Mouse (Mus musculus) heart, embryonic 14.5 days (tissue): ENCODE results near the gene Rac2. TPM values are rescaled to one million over a fixed set of nuclear protein-coding genes. Genes with fewer than 3 reads are reported as not detected.
A peak's percentile ranks its signal among the peaks of the same experiment; 100 is the strongest.

Experiments used
- ATAC-seq: fragments of 200-750 bp; cut with Nextera tagmentation; 2 replicates; pipeline ENCODE4 v1.8.0; 2017; ENCODE audit warnings: low read depth, moderate TSS enrichment; ENCODE audit not compliant: insufficient number of reproducible peaks, insufficient read depth, low FRiP score
- H3K27ac ChIP-seq, 2 experiments: fragments of 200-500 bp in 1 of 2; fragments of 300-500 bp in 1 of 2; sonication (generic) in 1 of 2; replicated peaks in 1 of 2; 2 replicates each; pipeline ENCODE4 v1.5.1; 2012 to 2014; ENCODE audit warnings: low read depth in 2 of 2, low read length in 2 of 2, control low read depth in 1 of 2, mild to moderate bottlenecking in 1 of 2, mixed read lengths in 1 of 2; ENCODE audit not compliant: control insufficient read depth in 1 of 2, insufficient read depth in 1 of 2
- H3K27me3 ChIP-seq: fragments of 300-500 bp; sonication (generic); 2 replicates; pipeline ENCODE4 v1.6.1; 2014; ENCODE audit warnings: mild to moderate bottlenecking, low read length, control low read depth; ENCODE audit not compliant: control insufficient read depth, insufficient read depth
- H3K36me3 ChIP-seq: fragments of 300-500 bp; sonication (generic); 2 replicates; pipeline ENCODE4 v1.6.1; 2014; ENCODE audit warnings: mild to moderate bottlenecking, control low read depth, low read length, mixed read lengths; ENCODE audit not compliant: control insufficient read depth, insufficient read depth
- H3K4me1 ChIP-seq, 2 experiments: fragments of 200-500 bp in 1 of 2; fragments of 300-500 bp in 1 of 2; sonication (generic) in 1 of 2; 2 replicates each; pipeline ENCODE4 v1.6.1; 2012 to 2014; ENCODE audit warnings: low read length in 2 of 2, control low read depth in 1 of 2, mixed read lengths in 1 of 2; ENCODE audit not compliant: control insufficient read depth in 2 of 2, insufficient read depth in 2 of 2
- H3K4me2 ChIP-seq: fragments of 300-500 bp; sonication (generic); 2 replicates; pipeline ENCODE4 v1.6.1; 2014; ENCODE audit warnings: mild to moderate bottlenecking, low read length
- H3K4me3 ChIP-seq, 2 experiments: fragments of 200-500 bp in 1 of 2; fragments of 300-500 bp in 1 of 2; sonication (generic) in 1 of 2; 2 replicates each; pipeline ENCODE4 v1.5.1; 2012 to 2014; ENCODE audit warnings: low read length in 2 of 2, mild to moderate bottlenecking in 2 of 2, control low read depth in 1 of 2, low read depth in 1 of 2, moderate library complexity in 1 of 2; ENCODE audit not compliant: control insufficient read depth in 1 of 2, insufficient read depth in 1 of 2
- H3K9ac ChIP-seq: fragments of 300-500 bp; sonication (generic); 2 replicates; pipeline ENCODE4 v1.6.1; 2014; ENCODE audit warnings: mild to moderate bottlenecking, low read length
- H3K9me3 ChIP-seq: fragments of 300-500 bp; sonication (generic); 2 replicates; pipeline ENCODE4 v1.6.1; 2016; ENCODE audit warnings: low read length, control low read depth; ENCODE audit not compliant: control insufficient read depth
- WGBS: fragments of 180-500 bp; shearing (Covaris S2); extraction: QIAGEN DNeasy Blood & Tissue Kit; methylation state at CpG from one replicate; pipeline ENCODE4 v1.1.7; 2014; 5-methylcytosine and 5-hydroxymethylcytosine counted together
- polyA plus RNA-seq: library from polyadenylated mRNA; unstranded; fragments of >200 nt; fragmentation: Nextera tagmentation; extraction: Ambion mirVana; gene quantifications from 2 replicates; pipeline ENCODE4 v1.2.1, GENCODE M21; 2014

Rac2 gene
- polyA plus RNA-seq, 1 experiment from 2014 or later, result 8.1 TPM

DNA sequence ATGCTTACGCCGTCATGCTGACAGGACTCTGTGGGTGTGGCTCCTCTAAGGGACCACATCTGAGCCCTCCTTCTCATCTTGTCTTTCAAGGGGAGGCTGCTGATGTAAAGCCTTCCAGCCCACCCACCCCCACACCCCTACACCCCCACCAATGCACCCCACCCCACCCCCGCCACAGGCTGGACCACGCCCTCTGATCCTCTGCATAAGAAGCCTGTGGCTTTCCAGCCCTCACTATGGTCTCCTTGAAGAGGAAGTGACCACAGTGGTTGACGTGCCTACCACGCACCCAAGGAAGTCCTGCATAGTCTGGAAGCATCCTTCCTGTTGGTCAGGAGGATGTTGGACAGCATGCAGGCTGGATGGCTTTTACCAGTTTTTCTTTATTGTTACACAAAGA is 56.8 kb downstream of the Rac2 start:
- Histone ChIP-seq H3K4me1 (peaks cover 11 to 12% of the 10 kb centered on the region in 2 experiments; a peak in 3 of 4 replicates), H3K9me3 (no peaks in the 10 kb centered on the region), H3K27ac (no peak overlapping the region), H3K4me3 (no peak overlapping the region), H3K9ac (no peak overlapping the region), H3K27me3 (no peaks in the 10 kb centered on the region), H3K4me2 (no peak overlapping the region), H3K36me3 (no peaks in the 10 kb centered on the region)
- 78% methylated on average over 6 of the region's 6 CpGs for WGBS
- no peak for ATAC-seq

DNA sequence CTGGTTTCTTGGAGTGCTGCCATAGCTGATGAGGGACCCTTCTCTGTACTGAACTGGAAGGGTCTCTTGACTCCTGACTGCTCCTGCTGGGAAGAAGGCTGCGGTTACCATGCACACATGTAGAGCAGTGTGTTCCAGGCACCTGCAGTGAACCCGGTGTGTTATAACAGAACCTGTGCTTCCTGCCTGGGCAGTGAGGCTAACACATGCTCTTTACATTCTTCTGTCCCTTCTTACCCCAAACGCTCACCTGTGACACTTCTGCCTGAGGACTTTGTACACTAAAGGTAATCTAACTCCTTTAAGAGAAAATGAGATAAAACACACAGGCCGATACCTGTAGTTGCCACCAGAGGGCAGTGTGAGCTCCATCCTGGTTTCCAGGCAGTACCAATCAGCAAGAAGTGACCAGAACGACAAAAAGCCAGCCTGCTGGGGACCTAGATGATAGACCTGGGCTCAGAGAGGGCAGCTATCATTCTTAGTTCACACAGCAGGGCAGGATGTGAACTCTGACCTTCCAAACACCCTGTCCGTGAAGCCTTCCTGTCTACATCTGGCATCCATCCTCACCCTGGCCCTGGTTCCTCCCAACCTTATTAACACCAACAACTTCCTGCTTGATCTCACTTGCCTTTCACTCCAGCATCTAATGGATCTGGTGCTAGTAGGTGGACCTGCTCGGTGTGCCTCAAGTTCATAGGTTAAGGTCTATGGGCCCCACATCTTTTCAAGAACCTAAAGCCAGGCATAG is 58.0 kb downstream of the Rac2 start:
- no peak for ATAC-seq
- Histone ChIP-seq H3K4me1 (peaks cover 10 to 23% of the 10 kb centered on the region in 2 experiments), H3K9me3 (no peaks in the 10 kb centered on the region), H3K4me3 (no peak overlapping the region), H3K9ac (no peak overlapping the region), H3K4me2 (no peak overlapping the region), H3K27ac (no peak overlapping the region), H3K27me3 (no peaks in the 10 kb centered on the region), H3K36me3 (no peaks in the 10 kb centered on the region)
- 23% methylated on average over 7 of the region's 7 CpGs for WGBS

DNA sequence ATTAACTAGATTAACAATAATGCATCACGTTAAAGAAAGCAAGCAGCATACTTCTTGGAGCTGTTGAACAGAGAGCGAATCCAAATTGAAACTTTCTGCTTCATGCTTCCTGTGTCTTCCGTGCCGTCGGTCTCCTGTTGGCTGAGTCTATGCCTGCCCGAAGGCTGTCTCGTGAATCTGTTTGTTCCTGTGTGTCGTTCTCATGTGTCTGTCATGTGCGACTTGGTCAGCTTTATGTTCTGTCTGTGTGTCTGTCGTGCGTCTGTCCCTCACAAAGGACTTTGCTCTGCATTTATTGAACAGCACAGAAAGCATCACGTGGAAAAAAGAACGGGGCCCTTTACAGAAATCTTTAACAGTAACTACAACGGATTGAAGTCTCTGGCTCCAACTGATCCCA is 59.6 kb downstream of the Rac2 start:
- ATAC-seq, result no peak
- no peaks in the 10 kb centered on the region for H3K36me3 ChIP-seq
- H3K9me3 ChIP-seq, result no peaks in the 10 kb centered on the region
- WGBS, result 83% methylated on average over 14 of the region's 14 CpGs
- H3K27ac ChIP-seq, result no peak overlapping the region
- no peaks in the 10 kb centered on the region for H3K27me3 ChIP-seq
- H3K4me2 ChIP-seq, result no peak overlapping the region
- no peak overlapping the region for H3K9ac ChIP-seq
- H3K4me1 ChIP-seq, result peaks cover 10 to 19% of the 10 kb centered on the region in 2 experiments
- no peak overlapping the region for H3K4me3 ChIP-seq

DNA sequence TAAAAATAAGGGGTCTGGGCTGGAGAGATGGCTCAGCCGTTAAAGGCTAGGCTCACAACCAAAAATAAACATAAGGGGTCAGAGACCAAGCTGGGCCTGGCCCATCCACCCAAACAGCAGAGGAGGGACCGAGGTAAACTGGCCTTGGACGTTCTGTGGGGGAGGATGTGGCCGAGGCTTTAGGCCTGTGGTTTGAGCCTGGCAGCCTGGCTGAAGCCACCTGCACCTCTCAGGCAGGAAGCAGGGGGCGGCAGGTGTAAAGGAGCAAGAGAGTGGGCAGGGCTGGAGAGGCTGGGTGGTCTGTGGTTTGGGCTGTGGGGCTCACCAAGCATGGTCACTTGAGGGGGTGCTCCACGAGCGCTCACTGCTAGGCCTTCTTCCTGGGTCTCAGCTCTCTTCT is 60.6 kb downstream of the Rac2 start:
- Histone ChIP-seq H3K4me2 (no peak overlapping the region), H3K9me3 (no peaks in the 10 kb centered on the region), H3K27ac (no peak overlapping the region), H3K4me3 (no peak overlapping the region), H3K27me3 (no peaks in the 10 kb centered on the region), H3K9ac (no peak overlapping the region), H3K4me1 (peaks cover 10 to 16% of the 10 kb centered on the region in 2 experiments), H3K36me3 (no peaks in the 10 kb centered on the region)
- no peak for ATAC-seq
- whole genome bisulfite sequencing, result 78% methylated on average over 7 of the region's 7 CpGs

DNA sequence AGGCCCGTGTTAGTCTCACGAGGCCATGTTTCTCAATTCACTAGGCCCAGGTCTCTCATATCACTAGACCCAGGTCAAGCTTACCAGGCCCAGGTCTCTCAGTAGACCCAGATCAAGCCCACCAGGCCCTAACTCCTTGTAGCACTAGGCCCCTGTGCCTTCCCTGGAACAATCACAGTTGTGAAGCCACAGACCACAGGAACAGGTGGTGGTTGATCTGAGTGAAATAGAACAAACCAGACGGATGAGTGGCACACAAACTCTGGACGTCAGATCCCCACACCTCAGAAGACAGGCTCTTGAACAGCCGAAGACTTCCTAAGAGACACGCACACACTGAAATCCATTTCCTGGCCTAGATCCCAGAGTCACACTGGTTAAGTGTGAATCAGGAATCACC is 61.8 kb downstream of the Rac2 start:
- Histone ChIP-seq H3K27ac (no peak overlapping the region), H3K9ac (no peak overlapping the region)
- 80% methylated on average over 6 of the region's 6 CpGs for WGBS

DNA sequence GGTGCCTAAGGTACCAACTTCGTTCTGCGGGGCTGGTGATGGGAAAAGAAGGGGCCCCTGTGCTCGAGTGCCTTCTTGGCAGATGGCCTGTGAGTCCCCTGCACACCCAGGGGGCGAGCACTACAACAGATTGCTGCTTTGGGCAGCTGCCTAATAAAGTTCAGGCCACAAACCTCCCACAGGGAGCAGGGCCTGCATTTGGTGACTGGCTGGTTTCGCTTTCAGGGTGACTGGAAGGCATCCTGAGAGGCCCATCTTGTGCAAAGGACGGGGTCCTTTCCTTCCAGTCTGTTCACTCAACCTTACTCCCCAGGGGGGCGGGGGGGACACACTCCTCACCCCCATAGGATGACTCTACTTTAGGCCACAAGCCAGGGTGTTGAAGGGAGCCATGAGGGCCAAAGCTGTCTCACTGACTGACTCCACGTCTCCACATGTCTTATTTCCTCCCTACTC is 62.4 kb downstream of the Rac2 start:
- peaks cover 10 to 16% of the 10 kb centered on the region in 2 experiments for H3K4me1 ChIP-seq
- WGBS, result 65% methylated on average over 8 of the region's 8 CpGs
- no peak overlapping the region for H3K4me3 ChIP-seq
- peak overlapping the region; percentile 62 for H3K9ac ChIP-seq
- H3K4me2 ChIP-seq, result 0 out of 2 replicates have a peak overlapping the region, but pooled peaks have one; percentile 12
- H3K27ac ChIP-seq, result 0 out of 4 replicates have a peak overlapping the region, but pooled peaks of 1 of the 2 experiments have one; percentile 1
- peaks cover under 1% of the 10 kb centered on the region for H3K9me3 ChIP-seq
- no peaks in the 10 kb centered on the region for H3K27me3 ChIP-seq
- ATAC-seq, result no peak
- no peaks in the 10 kb centered on the region for H3K36me3 ChIP-seq

More for the DNA sequence above, 61.8 kb downstream of the Rac2 start:
- no peaks in the 10 kb centered on the region for H3K9me3 ChIP-seq
- no peaks in the 10 kb centered on the region for H3K27me3 ChIP-seq
- no peak overlapping the region for H3K4me2 ChIP-seq
- no peaks in the 10 kb centered on the region for H3K36me3 ChIP-seq
- peaks cover 10 to 16% of the 10 kb centered on the region in 2 experiments for H3K4me1 ChIP-seq
- no peak overlapping the region for H3K4me3 ChIP-seq
- no peak for ATAC-seq

DNA sequence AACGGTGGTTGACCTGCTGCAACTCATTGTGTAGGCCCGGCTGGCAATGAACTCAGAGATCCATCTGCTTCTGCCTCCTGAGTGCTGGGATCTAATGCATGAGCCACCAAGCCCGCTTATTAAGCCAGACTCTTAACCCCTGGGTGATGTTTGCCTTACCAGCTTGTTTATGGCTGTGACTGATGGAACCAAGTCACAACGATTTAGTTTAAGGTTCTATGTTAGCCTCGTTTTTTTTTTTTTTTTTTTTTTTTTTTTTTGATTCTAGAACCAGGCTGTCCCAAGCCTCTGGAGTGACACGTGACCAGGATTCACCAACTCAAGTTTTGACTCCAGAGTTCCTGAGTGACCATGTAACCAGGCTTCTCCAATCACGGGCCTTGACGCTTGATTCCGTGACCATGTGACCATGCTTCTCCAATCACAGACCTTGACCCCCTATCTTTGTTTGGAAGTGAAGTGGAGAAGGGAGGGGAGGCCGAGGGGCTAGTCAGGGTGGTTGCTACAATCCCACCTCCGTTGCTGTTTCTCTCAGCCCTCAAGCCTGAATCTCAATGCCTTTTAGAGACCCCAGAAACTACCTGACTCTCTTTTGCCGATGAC is 63.2 kb downstream of the Rac2 start:
- WGBS, result 48% methylated on average over 12 of the region's 12 CpGs
- H3K36me3 ChIP-seq, result no peaks in the 10 kb centered on the region
- H3K27ac ChIP-seq, result 0 out of 4 replicates have a peak overlapping the region, but pooled peaks of 1 of the 2 experiments have one; percentile 12
- H3K4me3 ChIP-seq, result no peak overlapping the region
- no peaks in the 10 kb centered on the region for H3K27me3 ChIP-seq
- H3K9ac ChIP-seq, result no peak overlapping the region; the same call in 1 of the 2 replicates
- peaks cover 8% of the 10 kb centered on the region for H3K9me3 ChIP-seq
- H3K4me1 ChIP-seq, result peaks cover 10 to 13% of the 10 kb centered on the region in 2 experiments
- 0 out of 2 replicates have a peak, but pooled peaks have one; percentile 13 for ATAC-seq
- no peak overlapping the region for H3K4me2 ChIP-seq
